Mouse (Mus musculus) frontal cortex, postnatal 14 days (tissue): ENCODE results near the gene Letmd1.
"Not testable (repeated sequence)": the region's sequence is repeated elsewhere in the genome, so short reads cannot be mapped to it uniquely, and the experiment has no call there.

ENCODE experiments used
- DNase-seq, 2 experiments: peaks; one replicate each; pipeline ENCODE4 v3.0.0; 2022; ENCODE audit warnings: low spot score in 2 of 2

Letmd1 gene

GRCm38 (mm10) chr15:100451245-100451644 is 17.6 kb upstream of the Letmd1 start:
- DNase-seq: no peak

GRCm38 (mm10) chr15:100452486-100452885 is 16.3 kb upstream of the Letmd1 start:
- DNase-seq: no peak

- no peak for DNase-seq
These were observed 12.3 kb upstream of the Letmd1 start for GRCm38 (mm10) chr15:100456356-100456991.

- DNase-seq: peak in 1 of 2 experiments; percentile 65
These were observed 11.5 kb upstream of the Letmd1 start for GRCm38 (mm10) chr15:100457340-100457739.

GRCm38 (mm10) chr15:100458055-100458454 is 10.8 kb upstream of the Letmd1 start:
- DNase-seq: no peak

- DNase-seq: no peak
These were observed 7.9 kb upstream of the Letmd1 start for GRCm38 (mm10) chr15:100460942-100461341.

- DNase-seq: no peak
These were observed 7.2 kb upstream of the Letmd1 start for GRCm38 (mm10) chr15:100461646-100462045.

- no peak for DNase-seq
These were observed 6.7 kb upstream of the Letmd1 start for GRCm38 (mm10) chr15:100462086-100462485.

GRCm38 (mm10) chr15:100463712-100464111 is 5.1 kb upstream of the Letmd1 start:
- peak in 1 of 2 experiments; percentile 71 for DNase-seq

- DNase-seq: no peak
These were observed 3.4 kb upstream of the Letmd1 start for GRCm38 (mm10) chr15:100465432-100465831.

GRCm38 (mm10) chr15:100467738-100468137 is 1.1 kb upstream of the Letmd1 start:
- no peak for DNase-seq

GRCm38 (mm10) chr15:100469189-100469545 is 344 bp downstream of the Letmd1 start:
- DNase-seq: no peak

GRCm38 (mm10) chr15:100470037-100470436 is 1.2 kb downstream of the Letmd1 start:
- no peak for DNase-seq

- DNase-seq: no peak
These were observed 5.2 kb downstream of the Letmd1 start for GRCm38 (mm10) chr15:100473926-100474503.

GRCm38 (mm10) chr15:100478351-100478750 is 9.5 kb downstream of the Letmd1 start:
- DNase-seq: no peak

GRCm38 (mm10) chr15:100478925-100479324 is 10.1 kb downstream of the Letmd1 start:
- DNase-seq: no peak

- DNase-seq: no peak
These were observed 16.8 kb downstream of the Letmd1 start for GRCm38 (mm10) chr15:100485576-100485975.

- DNase-seq: no peak
These were observed 17.6 kb downstream of the Letmd1 start for GRCm38 (mm10) chr15:100486450-100486849.

- DNase-seq: no peak
These were observed 18.2 kb downstream of the Letmd1 start for GRCm38 (mm10) chr15:100487050-100487449.

GRCm38 (mm10) chr15:100488297-100488696 is 19.5 kb downstream of the Letmd1 start:
- not testable (repeated sequence) for DNase-seq

- no peak for DNase-seq
These were observed 20.4 kb downstream of the Letmd1 start for GRCm38 (mm10) chr15:100489263-100489662.

- DNase-seq: no peak
These were observed 23.1 kb downstream of the Letmd1 start for GRCm38 (mm10) chr15:100491966-100492365.

- peak; percentile 37 to 46 for DNase-seq
These were observed 25.8 kb downstream of the Letmd1 start for GRCm38 (mm10) chr15:100494647-100495046.

- DNase-seq: peak; percentile 86 to 95
These were observed 26.3 kb downstream of the Letmd1 start, which contains the start of gene Csrnp2 for GRCm38 (mm10) chr15:100495102-100495501. Gene Csrnp2 (minus strand): TSS chr15:100495488.
